Mouse (Mus musculus): ENCODE measurements around the gene Got2. TPM values are rescaled to one million over a fixed set of nuclear protein-coding genes. Genes with fewer than 3 reads are reported as not detected.
"Not testable (repeated sequence)": the region's sequence is repeated elsewhere in the genome, so short reads cannot be mapped to it uniquely, and the experiment has no call there.

Gene Got2
- polyA plus RNA-seq, 1 experiment from 2014 or later, result 165 TPM

GRCm38 (mm10) chr8:95835891-95836290 is 52.5 kb downstream of the Got2 start:
- Histone ChIP-seq H3K36me3 (peaks cover 37% of the 10 kb centered on the region), H3K4me3 (replicated peaks) (no peak overlapping the region), H3K9me3 (no peaks in the 10 kb centered on the region), H3K27me3 (no peaks in the 10 kb centered on the region), H3K4me2 (replicated peaks) (no peak overlapping the region), H3K4me1 (replicated peaks) (peaks cover 11% of the 10 kb centered on the region), H3K27ac (no peak overlapping the region), H3K9ac (replicated peaks) (no peak overlapping the region)
- no peak for ATAC-seq
- 81% methylated on average over 4 of the region's 4 CpGs for WGBS

GRCm38 (mm10) chr8:95833435-95833984 is 54.8 kb downstream of the Got2 start:
- H3K36me3 ChIP-seq, result peaks cover 15% of the 10 kb centered on the region
- peak; percentile 64; the same call in 1 of the 2 replicates for ATAC-seq
- no peak overlapping the region for H3K27ac ChIP-seq
- 2% methylated on average over 16 of the region's 16 CpGs for WGBS
- H3K4me1 ChIP-seq (replicated peaks), result peaks cover 11% of the 10 kb centered on the region
- H3K9ac ChIP-seq (replicated peaks), result peak overlapping the region; percentile 49
- no peaks in the 10 kb centered on the region for H3K27me3 ChIP-seq
- H3K9me3 ChIP-seq, result no peaks in the 10 kb centered on the region
- H3K4me2 ChIP-seq (replicated peaks), result peak overlapping the region; percentile 52
- peak overlapping the region; percentile 30 for H3K4me3 ChIP-seq (replicated peaks)

GRCm38 (mm10) chr8:95832603-95833434 is 55.5 kb downstream of the Got2 start:
- peaks cover 11% of the 10 kb centered on the region for H3K4me1 ChIP-seq (replicated peaks)
- H3K4me2 ChIP-seq (replicated peaks), result peak overlapping the region; percentile 52
- peak overlapping the region; percentile 49 for H3K9ac ChIP-seq (replicated peaks)
- peak; percentile 77 for ATAC-seq
- H3K36me3 ChIP-seq, result peaks cover 14% of the 10 kb centered on the region
- H3K27ac ChIP-seq, result no peak overlapping the region; the same call in 1 of the 2 replicates
- peak overlapping the region; percentile 30 for H3K4me3 ChIP-seq (replicated peaks)
- no peaks in the 10 kb centered on the region for H3K9me3 ChIP-seq
- WGBS, result 17% methylated on average over 16 of the region's 16 CpGs
- no peaks in the 10 kb centered on the region for H3K27me3 ChIP-seq

- H3K36me3 ChIP-seq, result no peaks in the 10 kb centered on the region
These were observed 58.2 kb downstream of the Got2 start for GRCm38 (mm10) chr8:95830144-95830543.

GRCm38 (mm10) chr8:95825162-95825561 is 63.2 kb downstream of the Got2 start, which contains the start of gene Sap18b:
Gene Sap18b, plus strand, starts transcription at chr8:95825346.
- WGBS, result 76% methylated on average over 25 of the region's 25 CpGs
- not testable (repeated sequence) for H3K4me3 ChIP-seq (replicated peaks); ATAC-seq

More at GRCm38 (mm10) chr8:95830144-95830543, 58.2 kb downstream of the Got2 start:
- WGBS, result 81% methylated on average over 3 of the region's 3 CpGs
- H3K4me1 ChIP-seq (replicated peaks), result peaks cover 11% of the 10 kb centered on the region
- no peak for ATAC-seq
- no peak overlapping the region for H3K4me2 ChIP-seq (replicated peaks)
- no peaks in the 10 kb centered on the region for H3K9me3 ChIP-seq
- no peak overlapping the region for H3K4me3 ChIP-seq (replicated peaks)
- H3K27ac ChIP-seq, result no peak overlapping the region
- no peaks in the 10 kb centered on the region for H3K27me3 ChIP-seq
- no peak overlapping the region for H3K9ac ChIP-seq (replicated peaks)

GRCm38 (mm10) chr8:95822699-95823098 is 65.6 kb downstream of the Got2 start:
- no peaks in the 10 kb centered on the region for H3K9me3 ChIP-seq
- no peaks in the 10 kb centered on the region for H3K27me3 ChIP-seq
- no peak overlapping the region for H3K4me3 ChIP-seq (replicated peaks)
- no peaks in the 10 kb centered on the region for H3K4me1 ChIP-seq (replicated peaks)
- no peak overlapping the region for H3K4me2 ChIP-seq (replicated peaks)
- H3K36me3 ChIP-seq, result no peaks in the 10 kb centered on the region
- ATAC-seq, result no peak
- H3K9ac ChIP-seq (replicated peaks), result no peak overlapping the region
- 82% methylated on average over 3 of the region's 3 CpGs for WGBS
- H3K27ac ChIP-seq, result no peak overlapping the region

More at GRCm38 (mm10) chr8:95825162-95825561, 63.2 kb downstream of the Got2 start, which contains the start of gene Sap18b:
- not testable (repeated sequence) for H3K9me3 ChIP-seq; H3K9ac ChIP-seq (replicated peaks); H3K4me1 ChIP-seq (replicated peaks); H3K27me3 ChIP-seq; H3K27ac ChIP-seq; H3K4me2 ChIP-seq (replicated peaks); H3K36me3 ChIP-seq

GRCm38 (mm10) chr8:95822096-95822495 is 66.3 kb downstream of the Got2 start:
- H3K9me3 ChIP-seq, result no peaks in the 10 kb centered on the region
- no peak overlapping the region for H3K27ac ChIP-seq
- no peaks in the 10 kb centered on the region for H3K27me3 ChIP-seq
- no peaks in the 10 kb centered on the region for H3K4me1 ChIP-seq (replicated peaks)
- H3K4me2 ChIP-seq (replicated peaks), result no peak overlapping the region
- no peak overlapping the region for H3K9ac ChIP-seq (replicated peaks)
- no peaks in the 10 kb centered on the region for H3K36me3 ChIP-seq
- WGBS, result 86% methylated on average over 5 of the region's 5 CpGs
- ATAC-seq, result no peak
- H3K4me3 ChIP-seq (replicated peaks), result no peak overlapping the region

GRCm38 (mm10) chr8:95821266-95821665 is 67.1 kb downstream of the Got2 start:
- H3K4me3 ChIP-seq (replicated peaks), result no peak overlapping the region
- no peak for ATAC-seq
- H3K27me3 ChIP-seq, result no peaks in the 10 kb centered on the region
- WGBS, result 87% methylated on average over 6 of the region's 6 CpGs
- H3K9ac ChIP-seq (replicated peaks), result no peak overlapping the region
- H3K36me3 ChIP-seq, result no peaks in the 10 kb centered on the region
- H3K9me3 ChIP-seq, result no peaks in the 10 kb centered on the region
- no peak overlapping the region for H3K27ac ChIP-seq
- no peak overlapping the region for H3K4me2 ChIP-seq (replicated peaks)
- H3K4me1 ChIP-seq (replicated peaks), result 0 out of 2 replicates have a peak, but pooled peaks cover 2% of the 10 kb centered on the region

GRCm38 (mm10) chr8:95818211-95818610 is 70.1 kb downstream of the Got2 start:
- Histone ChIP-seq H3K9ac (replicated peaks) (no peak overlapping the region), H3K4me1 (replicated peaks) (0 out of 2 replicates have a peak, but pooled peaks cover 4% of the 10 kb centered on the region), H3K4me2 (replicated peaks) (no peak overlapping the region), H3K27me3 (no peaks in the 10 kb centered on the region), H3K4me3 (replicated peaks) (no peak overlapping the region), H3K9me3 (no peaks in the 10 kb centered on the region), H3K27ac (no peak overlapping the region), H3K36me3 (no peaks in the 10 kb centered on the region)
- WGBS, result 33% methylated on average over 1 of the region's 1 CpGs
- ATAC-seq, result no peak

GRCm38 (mm10) chr8:95817597-95817996 is 70.8 kb downstream of the Got2 start:
- H3K9me3 ChIP-seq, result no peaks in the 10 kb centered on the region
- H3K4me1 ChIP-seq (replicated peaks), result 0 out of 2 replicates have a peak, but pooled peaks cover 4% of the 10 kb centered on the region
- no peak overlapping the region for H3K4me3 ChIP-seq (replicated peaks)
- H3K4me2 ChIP-seq (replicated peaks), result no peak overlapping the region
- no peaks in the 10 kb centered on the region for H3K27me3 ChIP-seq
- H3K36me3 ChIP-seq, result no peaks in the 10 kb centered on the region
- H3K27ac ChIP-seq, result no peak overlapping the region
- 70% methylated on average over 3 of the region's 3 CpGs for WGBS
- no peak overlapping the region for H3K9ac ChIP-seq (replicated peaks)
- no peak for ATAC-seq

GRCm38 (mm10) chr8:95816044-95816708 is 72.2 kb downstream of the Got2 start:
- ATAC-seq, result no peak
- Histone ChIP-seq H3K4me2 (replicated peaks) (no peak overlapping the region), H3K36me3 (no peaks in the 10 kb centered on the region), H3K9ac (replicated peaks) (no peak overlapping the region), H3K27me3 (no peaks in the 10 kb centered on the region), H3K4me1 (replicated peaks) (0 out of 2 replicates have a peak, but pooled peaks cover 4% of the 10 kb centered on the region), H3K4me3 (replicated peaks) (no peak overlapping the region), H3K9me3 (no peaks in the 10 kb centered on the region), H3K27ac (no peak overlapping the region)
- WGBS, result 44% methylated on average over 6 of the region's 6 CpGs

Measured in midbrain, embryonic 13.5 days (tissue).